Mouse (Mus musculus) heart, embryonic 14.5 days (tissue): ENCODE measurements around the gene Efcab6. TPM values are rescaled to one million over a fixed set of nuclear protein-coding genes. Genes with fewer than 3 reads are reported as not detected.

Experiments used
- ATAC-seq: fragments of 200-750 bp; cut with Nextera tagmentation; 2 replicates; pipeline ENCODE4 v1.8.0; 2017; ENCODE audit warnings: low read depth, moderate TSS enrichment; ENCODE audit not compliant: insufficient number of reproducible peaks, insufficient read depth, low FRiP score
- H3K27ac ChIP-seq, 2 experiments: fragments of 200-500 bp in 1 of 2; fragments of 300-500 bp in 1 of 2; sonication (generic) in 1 of 2; replicated peaks in 1 of 2; 2 replicates each; pipeline ENCODE4 v1.5.1; 2012 to 2014; ENCODE audit warnings: low read depth in 2 of 2, low read length in 2 of 2, control low read depth in 1 of 2, mild to moderate bottlenecking in 1 of 2, mixed read lengths in 1 of 2; ENCODE audit not compliant: control insufficient read depth in 1 of 2, insufficient read depth in 1 of 2
- H3K27me3 ChIP-seq: fragments of 300-500 bp; sonication (generic); 2 replicates; pipeline ENCODE4 v1.6.1; 2014; ENCODE audit warnings: mild to moderate bottlenecking, low read length, control low read depth; ENCODE audit not compliant: control insufficient read depth, insufficient read depth
- H3K36me3 ChIP-seq: fragments of 300-500 bp; sonication (generic); 2 replicates; pipeline ENCODE4 v1.6.1; 2014; ENCODE audit warnings: mild to moderate bottlenecking, control low read depth, low read length, mixed read lengths; ENCODE audit not compliant: control insufficient read depth, insufficient read depth
- H3K4me1 ChIP-seq, 2 experiments: fragments of 200-500 bp in 1 of 2; fragments of 300-500 bp in 1 of 2; sonication (generic) in 1 of 2; 2 replicates each; pipeline ENCODE4 v1.6.1; 2012 to 2014; ENCODE audit warnings: low read length in 2 of 2, control low read depth in 1 of 2, mixed read lengths in 1 of 2; ENCODE audit not compliant: control insufficient read depth in 2 of 2, insufficient read depth in 2 of 2
- H3K4me2 ChIP-seq: fragments of 300-500 bp; sonication (generic); 2 replicates; pipeline ENCODE4 v1.6.1; 2014; ENCODE audit warnings: mild to moderate bottlenecking, low read length
- H3K4me3 ChIP-seq, 2 experiments: fragments of 200-500 bp in 1 of 2; fragments of 300-500 bp in 1 of 2; sonication (generic) in 1 of 2; 2 replicates each; pipeline ENCODE4 v1.5.1; 2012 to 2014; ENCODE audit warnings: low read length in 2 of 2, mild to moderate bottlenecking in 2 of 2, control low read depth in 1 of 2, low read depth in 1 of 2, moderate library complexity in 1 of 2; ENCODE audit not compliant: control insufficient read depth in 1 of 2, insufficient read depth in 1 of 2
- H3K9ac ChIP-seq: fragments of 300-500 bp; sonication (generic); 2 replicates; pipeline ENCODE4 v1.6.1; 2014; ENCODE audit warnings: mild to moderate bottlenecking, low read length
- H3K9me3 ChIP-seq: fragments of 300-500 bp; sonication (generic); 2 replicates; pipeline ENCODE4 v1.6.1; 2016; ENCODE audit warnings: low read length, control low read depth; ENCODE audit not compliant: control insufficient read depth
- WGBS: fragments of 180-500 bp; shearing (Covaris S2); extraction: QIAGEN DNeasy Blood & Tissue Kit; methylation state at CpG from one replicate; pipeline ENCODE4 v1.1.7; 2014; 5-methylcytosine and 5-hydroxymethylcytosine counted together
- polyA plus RNA-seq: library from polyadenylated mRNA; unstranded; fragments of >200 nt; fragmentation: Nextera tagmentation; extraction: Ambion mirVana; gene quantifications from 2 replicates; pipeline ENCODE4 v1.2.1, GENCODE M21; 2014

The Efcab6 gene
- polyA plus RNA-seq, 1 experiment from 2014 or later = 0.18 TPM

GRCm38 (mm10) chr15:83996864-83997263, 68.3 kb downstream of the Efcab6 start:
- H3K36me3 ChIP-seq = no peaks in the 10 kb centered on the region
- no peak for ATAC-seq
- 72% methylated on average over 7 of the region's 7 CpGs for WGBS
- H3K4me1 ChIP-seq = no peaks in the 10 kb centered on the region; a peak in 1 of 4 replicates
- H3K9ac ChIP-seq = no peak overlapping the region
- no peak overlapping the region for H3K4me2 ChIP-seq
- peaks cover 32% of the 10 kb centered on the region for H3K27me3 ChIP-seq
- H3K9me3 ChIP-seq = no peaks in the 10 kb centered on the region
- H3K27ac ChIP-seq = no peak overlapping the region
- H3K4me3 ChIP-seq = no peak overlapping the region

- H3K9me3 ChIP-seq = no peaks in the 10 kb centered on the region
- no peaks in the 10 kb centered on the region for H3K36me3 ChIP-seq
- WGBS = 43% methylated on average over 15 of the region's 15 CpGs
- peaks cover 16% of the 10 kb centered on the region; the same call in 1 of the 2 replicates for H3K27me3 ChIP-seq
- no peak for ATAC-seq
- H3K4me2 ChIP-seq = no peak overlapping the region
- no peak overlapping the region for H3K4me3 ChIP-seq
- H3K4me1 ChIP-seq = peaks cover 3 to 9% of the 10 kb centered on the region in 2 experiments; a peak in 3 of 4 replicates
- H3K27ac ChIP-seq = no peak overlapping the region
- no peak overlapping the region for H3K9ac ChIP-seq
These were observed 73.0 kb downstream of the Efcab6 start for GRCm38 (mm10) chr15:83992191-83992590.

- no peak for ATAC-seq
- no peaks in the 10 kb centered on the region for H3K36me3 ChIP-seq
- peaks cover 12% of the 10 kb centered on the region; the same call in 1 of the 2 replicates for H3K27me3 ChIP-seq
- 2% methylated on average over 3 of the region's 3 CpGs for WGBS
- H3K9me3 ChIP-seq = no peaks in the 10 kb centered on the region
- H3K27ac ChIP-seq = no peak overlapping the region
- H3K4me3 ChIP-seq = no peak overlapping the region
- no peak overlapping the region for H3K4me2 ChIP-seq
- peaks cover 3 to 9% of the 10 kb centered on the region in 2 experiments; a peak in 3 of 4 replicates for H3K4me1 ChIP-seq
- H3K9ac ChIP-seq = no peak overlapping the region
These were observed 73.7 kb downstream of the Efcab6 start for GRCm38 (mm10) chr15:83991461-83991860.

- Histone ChIP-seq H3K27me3 (0 out of 2 replicates have a peak, but pooled peaks cover 5% of the 10 kb centered on the region), H3K4me1 (peaks cover 3 to 9% of the 10 kb centered on the region in 2 experiments; a peak in 3 of 4 replicates), H3K4me2 (no peak overlapping the region), H3K36me3 (no peaks in the 10 kb centered on the region), H3K9me3 (no peaks in the 10 kb centered on the region), H3K9ac (no peak overlapping the region), H3K4me3 (no peak overlapping the region), H3K27ac (no peak overlapping the region)
- WGBS = 92% methylated on average over 5 of the region's 5 CpGs
- no peak for ATAC-seq
These were observed 75.9 kb downstream of the Efcab6 start for GRCm38 (mm10) chr15:83989241-83989640.

- 8% methylated on average over 7 of the region's 7 CpGs for WGBS
- 0 out of 2 replicates have a peak, but pooled peaks cover 5% of the 10 kb centered on the region for H3K27me3 ChIP-seq
- H3K9ac ChIP-seq = no peak overlapping the region
- no peak overlapping the region for H3K4me2 ChIP-seq
- ATAC-seq = peak; percentile 26; the same call in 1 of the 2 replicates
- H3K36me3 ChIP-seq = no peaks in the 10 kb centered on the region
- no peaks in the 10 kb centered on the region for H3K9me3 ChIP-seq
- no peak overlapping the region for H3K27ac ChIP-seq
- H3K4me3 ChIP-seq = no peak overlapping the region
- peaks cover 3 to 9% of the 10 kb centered on the region in 2 experiments; a peak in 3 of 4 replicates for H3K4me1 ChIP-seq
These were observed 77.1 kb downstream of the Efcab6 start for GRCm38 (mm10) chr15:83988087-83988486.

GRCm38 (mm10) chr15:83982186-83982936, 82.8 kb downstream of the Efcab6 start:
- H3K4me3 ChIP-seq = no peak overlapping the region
- H3K9me3 ChIP-seq = no peaks in the 10 kb centered on the region
- H3K36me3 ChIP-seq = no peaks in the 10 kb centered on the region
- WGBS = 58% methylated on average over 14 of the region's 14 CpGs
- H3K27ac ChIP-seq = no peak overlapping the region
- no peak for ATAC-seq
- H3K4me1 ChIP-seq = no peaks in the 10 kb centered on the region
- no peak overlapping the region for H3K9ac ChIP-seq
- H3K27me3 ChIP-seq = 0 out of 2 replicates have a peak, but pooled peaks cover 3% of the 10 kb centered on the region
- H3K4me2 ChIP-seq = no peak overlapping the region

GRCm38 (mm10) chr15:83978865-83979264, 86.3 kb downstream of the Efcab6 start:
- no peak for ATAC-seq
- H3K9me3 ChIP-seq = no peaks in the 10 kb centered on the region
- no peaks in the 10 kb centered on the region for H3K4me1 ChIP-seq
- no peak overlapping the region for H3K4me2 ChIP-seq
- H3K4me3 ChIP-seq = no peak overlapping the region
- no peaks in the 10 kb centered on the region for H3K36me3 ChIP-seq
- H3K27me3 ChIP-seq = peaks cover 8% of the 10 kb centered on the region; the same call in 1 of the 2 replicates
- H3K9ac ChIP-seq = no peak overlapping the region
- H3K27ac ChIP-seq = no peak overlapping the region
- WGBS = 63% methylated on average over 6 of the region's 6 CpGs
